In genomic region chr7:16922360-16922973, GRCm38 (mm10) we compare ENCODE assay signal across 9 mouse cellular contexts. TPM values are rescaled to one million over a fixed set of nuclear protein-coding genes. Genes with fewer than 3 reads are reported as not detected.
DNase-seq lines count a peak whose midpoint lies in the region; ATAC-seq and TF ChIP-seq lines count a peak whose summit lies in the region.
"Had no signal": no experiment of that assay in that cellular context is flagged by ENCODE, and none has a peak within 500 bp of the region (broad histone marks: within the 10 kb centered on the region; RNA-seq: fewer than 3 reads in every experiment).

No protein-coding gene starts in this region.

- no peaks in the 10 kb centered on the region for H3K27me3 ChIP-seq in heart, postnatal 0 days (ENCODE audit: control insufficient read depth, insufficient read depth, low read length)
- no peaks in the 10 kb centered on the region for H3K27me3 ChIP-seq in midbrain, postnatal 0 days (ENCODE audit: insufficient read depth, low read length)

- no peak for TF ChIP-seq CTCF in heart, postnatal 0 days (IDR thresholded peaks at IDR 0.05; ENCODE audit: low read depth)
- TF ChIP-seq CTCF in midbrain, postnatal 0 days (IDR thresholded peaks at IDR 0.05): no peak

- peaks cover 27% of the 10 kb centered on the region for H3K36me3 ChIP-seq in heart, postnatal 0 days (replicated peaks; ENCODE audit: control insufficient read depth, insufficient read depth, low read length)
- peaks cover 15% of the 10 kb centered on the region for H3K36me3 ChIP-seq in midbrain, postnatal 0 days (ENCODE audit: insufficient read depth, low read length)

- DNase-seq in gastrocnemius, postnatal 25 days: peak; percentile 34
- DNase-seq in gastrocnemius, adult 18-20 months (ENCODE audit: low spot score): no peak
- DNase-seq in 3T3-L1 (ENCODE audit: low read depth, low spot score): peak; percentile 26
- peak; percentile 83 for DNase-seq in cerebellum, adult 9-11 months
- DNase-seq in heart, postnatal 0 days (ENCODE audit: low spot score): no peak
- peak; percentile 48 to 61 for DNase-seq in left cerebral cortex, postnatal 14 days (ENCODE audit: low spot score in 2 of 2)
- peak; percentile 51 for DNase-seq in midbrain, postnatal 0 days (ENCODE audit: low spot score)
- no peak for DNase-seq in natural killer cell, adult 2 months (ENCODE audit: low spot score in 2 of 2)

- intact Hi-C loops in left cerebral cortex, postnatal 14 days (cut with DNase I): loop anchor here (2.0 kb wide), 1 partner anchor 46 kb away; no protein-coding TSS in a partner anchor

- no peak for TF ChIP-seq EP300 in heart, postnatal 0 days (IDR thresholded peaks at IDR 0.05; ENCODE audit: low read depth)

- 45% methylated on average over 10 of the region's 10 CpGs for whole genome bisulfite sequencing in heart, postnatal 0 days
- 35% methylated on average over 10 of the region's 10 CpGs for WGBS in midbrain, postnatal 0 days

- peak overlapping the region; percentile 93 for H3K9ac ChIP-seq in heart, postnatal 0 days (replicated peaks; ENCODE audit: low read depth, low read length)
- peak overlapping the region; percentile 97 for H3K9ac ChIP-seq in midbrain, postnatal 0 days (replicated peaks; ENCODE audit: low read length, poor library complexity, severe bottlenecking)

- H3K4me2 ChIP-seq in heart, postnatal 0 days (ENCODE audit: low read depth, low read length): peak overlapping the region; percentile 99
- H3K4me2 ChIP-seq in midbrain, postnatal 0 days (ENCODE audit: low read depth, low read length, poor library complexity, severe bottlenecking): peak overlapping the region; percentile 95

- no peaks in the 10 kb centered on the region for H3K9me3 ChIP-seq in heart, postnatal 0 days (replicated peaks; ENCODE audit: control insufficient read depth, low read length)
- H3K9me3 ChIP-seq in midbrain, postnatal 0 days (ENCODE audit: low read length): no peaks in the 10 kb centered on the region

- peaks cover 37% of the 10 kb centered on the region for H3K4me1 ChIP-seq in heart, postnatal 0 days (ENCODE audit: control insufficient read depth, insufficient read depth)
- peaks cover 9% of the 10 kb centered on the region; the same call in 1 of the 2 replicates for H3K4me1 ChIP-seq in midbrain, postnatal 0 days (ENCODE audit: insufficient read depth, low read length)

- no peak for ATAC-seq in heart, postnatal 0 days (ENCODE audit: insufficient read depth, low read depth)
- ATAC-seq in midbrain, postnatal 0 days (ENCODE audit: low FRiP score): no peak

- peak overlapping the region; percentile 89 for H3K4me3 ChIP-seq in heart, postnatal 0 days (ENCODE audit: low read depth, low read length)
- peak overlapping the region; percentile 92 for H3K4me3 ChIP-seq in midbrain, postnatal 0 days (ENCODE audit: low read depth, low read length)

- peak overlapping the region; percentile 9; the same call in 1 of the 2 replicates for H3K27ac ChIP-seq in heart, postnatal 0 days (ENCODE audit: low read depth)
- peak overlapping the region; percentile 98 for H3K27ac ChIP-seq in midbrain, postnatal 0 days (ENCODE audit: low read depth, low read length)

RNA-seq across cellular contexts. Expression of gene Calm3, which starts 1.4 kb away (rescaled TPM):
- 100 to 1,000 TPM; 257 to 291 TPM for total RNA-seq in gastrocnemius, postnatal 25 days (2021)
- total RNA-seq in gastrocnemius, adult 18-20 months (2021): 100 to 1,000 TPM; 334 to 349 TPM
- total RNA-seq in heart, postnatal 0 days (2014; rRNA removed; ENCODE audit: low replicate concordance): 342 and 417 TPM in 2 replicates
- polyA plus RNA-seq in heart, postnatal 0 days (2015; fragmentation: Nextera tagmentation; extraction: Ambion mirVana): 101 and 107 TPM in 2 replicates
- total RNA-seq in left cerebral cortex, postnatal 14 days (2021): 1,000 to 10,000 TPM; 2,088 to 2,136 TPM
- total RNA-seq in midbrain, postnatal 0 days (2014; rRNA removed): 1,835 and 1,985 TPM in 2 replicates
- 467 and 471 TPM in 2 replicates for polyA plus RNA-seq in midbrain, postnatal 0 days (2015; fragmentation: Nextera tagmentation; extraction: Ambion mirVana)

RNA-seq across cellular contexts. Expression of gene Ptgir, which starts 16.2 kb away (rescaled TPM):
- total RNA-seq in gastrocnemius, postnatal 25 days (2021): 1 to 10 TPM in 1 of 2 experiments, under 1 TPM in 1; 0.97 to 1.3 TPM
- 1 to 10 TPM in 1 of 2 experiments, under 1 TPM in 1; 0.39 to 2.2 TPM for total RNA-seq in gastrocnemius, adult 18-20 months (2021)
- total RNA-seq in heart, postnatal 0 days (2014; rRNA removed; ENCODE audit: low replicate concordance): 0.58 and 2.3 TPM in 2 replicates
- 1.1 and 1.2 TPM in 2 replicates for polyA plus RNA-seq in heart, postnatal 0 days (2015; fragmentation: Nextera tagmentation; extraction: Ambion mirVana)
- total RNA-seq in left cerebral cortex, postnatal 14 days (2021): under 1 TPM in 1 of 2 experiments, not detected in 1; 0.11 TPM
- 0.11 and 0.14 TPM in 2 replicates for total RNA-seq in midbrain, postnatal 0 days (2014; rRNA removed)
- 0.11 TPM in 1 of 2 replicates, not detected in the other for polyA plus RNA-seq in midbrain, postnatal 0 days (2015; fragmentation: Nextera tagmentation; extraction: Ambion mirVana)

RNA-seq across cellular contexts. Expression of gene Pnmal2, which starts 22.0 kb away (rescaled TPM):
- total RNA-seq in gastrocnemius, postnatal 25 days (2021): 1 to 10 TPM; 2.3 to 3.3 TPM
- under 1 TPM; 0.50 to 0.64 TPM for total RNA-seq in gastrocnemius, adult 18-20 months (2021)
- 2.9 and 4.0 TPM in 2 replicates for total RNA-seq in heart, postnatal 0 days (2014; rRNA removed; ENCODE audit: low replicate concordance)
- polyA plus RNA-seq in heart, postnatal 0 days (2015; fragmentation: Nextera tagmentation; extraction: Ambion mirVana): 3.0 and 3.4 TPM in 2 replicates
- total RNA-seq in left cerebral cortex, postnatal 14 days (2021): 100 to 1,000 TPM; 215 to 249 TPM
- total RNA-seq in midbrain, postnatal 0 days (2014; rRNA removed): 155 and 174 TPM in 2 replicates
- 180 and 187 TPM in 2 replicates for polyA plus RNA-seq in midbrain, postnatal 0 days (2015; fragmentation: Nextera tagmentation; extraction: Ambion mirVana)

RNA-seq across cellular contexts. Expression of gene Gng8, which starts 30.9 kb away (rescaled TPM):
- total RNA-seq in gastrocnemius, postnatal 25 days (2021): not detected
- total RNA-seq in gastrocnemius, adult 18-20 months (2021): under 1 TPM; 0.37 to 0.71 TPM
- total RNA-seq in heart, postnatal 0 days (2014; rRNA removed; ENCODE audit: low replicate concordance): 0.27 and 4.0 TPM in 2 replicates
- polyA plus RNA-seq in heart, postnatal 0 days (2015; fragmentation: Nextera tagmentation; extraction: Ambion mirVana): 1.7 and 2.5 TPM in 2 replicates
- 1 to 10 TPM; 1.2 to 1.5 TPM for total RNA-seq in left cerebral cortex, postnatal 14 days (2021)
- total RNA-seq in midbrain, postnatal 0 days (2014; rRNA removed): 1.9 and 5.2 TPM in 2 replicates
- 12.3 and 15.9 TPM in 2 replicates for polyA plus RNA-seq in midbrain, postnatal 0 days (2015; fragmentation: Nextera tagmentation; extraction: Ambion mirVana)

RNA-seq across cellular contexts. Expression of gene Pnmal1, which starts 37.0 kb away (rescaled TPM):
- total RNA-seq in gastrocnemius, postnatal 25 days (2021): not detected
- not detected for total RNA-seq in gastrocnemius, adult 18-20 months (2021)
- 0.08 TPM in 1 of 2 replicates, not detected in the other for total RNA-seq in heart, postnatal 0 days (2014; rRNA removed; ENCODE audit: low replicate concordance)
- polyA plus RNA-seq in heart, postnatal 0 days (2015; fragmentation: Nextera tagmentation; extraction: Ambion mirVana): 0.04 TPM in 2 replicates
- total RNA-seq in left cerebral cortex, postnatal 14 days (2021): 10 to 100 TPM; 85.4 to 91.6 TPM
- 41.2 and 54.0 TPM in 2 replicates for total RNA-seq in midbrain, postnatal 0 days (2014; rRNA removed)
- 64.8 and 65.2 TPM in 2 replicates for polyA plus RNA-seq in midbrain, postnatal 0 days (2015; fragmentation: Nextera tagmentation; extraction: Ambion mirVana)
- polyA plus RNA-seq: gonadal fat pad, adult 2 months had no signal

Comparison
In these comparisons a context has a peak if more than half of its experiments do, and no peak if none do; other contexts are left out.
1. DNase-seq: peak in gastrocnemius, postnatal 25 days (single experiment), 3T3-L1 (single experiment), cerebellum, adult 9-11 months (single experiment), left cerebral cortex, postnatal 14 days (2 of 2) and midbrain, postnatal 0 days (single experiment); none in gastrocnemius, adult 18-20 months (single experiment), heart, postnatal 0 days (single experiment) and natural killer cell, adult 2 months (0 of 2).
2. RNA of gene Pnmal2, which starts 22.0 kb away (total RNA-seq): 215 to 249 TPM in left cerebral cortex, postnatal 14 days and 155 to 174 TPM in midbrain, postnatal 0 days; 2.9 to 4.0 TPM in heart, postnatal 0 days, 2.3 to 3.3 TPM in gastrocnemius, postnatal 25 days and 0.50 to 0.64 TPM in gastrocnemius, adult 18-20 months; every median in the first group is over 10 times any median in the second.